Mouse (Mus musculus) heart, embryonic 10.5 days (tissue): Measurements from ENCODE around the gene Il6st. TPM values are rescaled to one million over a fixed set of nuclear protein-coding genes. Genes with fewer than 3 reads are reported as not detected.
A peak's percentile ranks its signal among the peaks of the same experiment; 100 is the strongest.

Experiments
- DNase-seq: peaks from one replicate; pipeline ENCODE4 v3.0.0-alpha.2; 2017; ENCODE audit warnings: low spot score
- H3K27ac ChIP-seq: fragments of 300-500 bp; sonication (generic); 2 replicates; pipeline ENCODE4 v1.5.1; 2016; ENCODE audit warnings: mild to moderate bottlenecking
- H3K27me3 ChIP-seq: fragments of 300-500 bp; sonication (generic); 2 replicates; pipeline ENCODE4 v1.6.1; 2016; ENCODE audit warnings: mild to moderate bottlenecking; ENCODE audit not compliant: poor library complexity, insufficient read depth, severe bottlenecking
- H3K36me3 ChIP-seq: fragments of 300-500 bp; sonication (generic); 2 replicates; pipeline ENCODE4 v1.6.1; 2016; ENCODE audit warnings: mild to moderate bottlenecking, moderate library complexity
- H3K4me1 ChIP-seq: fragments of 300-500 bp; sonication (generic); 2 replicates; pipeline ENCODE4 v1.6.1; 2016; ENCODE audit warnings: mild to moderate bottlenecking
- H3K4me3 ChIP-seq: fragments of 300-500 bp; sonication (generic); 2 replicates; pipeline ENCODE4 v1.5.1; 2016; ENCODE audit warnings: mild to moderate bottlenecking, moderate library complexity
- H3K9me3 ChIP-seq: fragments of 300-500 bp; sonication (generic); 2 replicates; pipeline ENCODE4 v1.6.1; 2016; ENCODE audit warnings: mild to moderate bottlenecking, moderate library complexity
- WGBS: fragments of 180-500 bp; shearing (Covaris S2); methylation state at CpG from one replicate; pipeline ENCODE4 v1.1.7; 2016; 5-methylcytosine and 5-hydroxymethylcytosine counted together
- polyA plus RNA-seq: library from polyadenylated mRNA; unstranded; fragments of >200 nt; fragmentation: Nextera tagmentation; extraction: Ambion mirVana; gene quantifications from 2 replicates; pipeline ENCODE4 v1.2.1, GENCODE M21; 2016

Il6st gene
- polyA plus RNA-seq, 1 experiment from 2014 or later: 32.3 TPM

- Histone ChIP-seq H3K9me3 (no peaks in the 10 kb centered on the region), H3K27me3 (no peaks in the 10 kb centered on the region), H3K36me3 (peaks cover 88% of the 10 kb centered on the region), H3K4me1 (no peaks in the 10 kb centered on the region), H3K27ac (no peak overlapping the region), H3K4me3 (no peak overlapping the region)
- 92% methylated on average over 13 of the region's 13 CpGs for WGBS
- no peak for DNase-seq
Observed at GRCm38 (mm10) chr13:112503846-112504245, 40.0 kb downstream of the Il6st start.

GRCm38 (mm10) chr13:112505436-112505835 lies 41.6 kb downstream of the Il6st start:
- H3K27ac ChIP-seq: no peak overlapping the region
- H3K4me1 ChIP-seq: no peaks in the 10 kb centered on the region
- DNase-seq: no peak
- no peak overlapping the region for H3K4me3 ChIP-seq
- no peaks in the 10 kb centered on the region for H3K9me3 ChIP-seq
- 89% methylated on average over 6 of the region's 6 CpGs for WGBS
- H3K36me3 ChIP-seq: peaks cover 72% of the 10 kb centered on the region
- no peaks in the 10 kb centered on the region for H3K27me3 ChIP-seq

- WGBS: 91% methylated on average over 13 of the region's 13 CpGs
- no peak for DNase-seq
- H3K36me3 ChIP-seq: peaks cover 59% of the 10 kb centered on the region
Observed at GRCm38 (mm10) chr13:112506766-112507165, 42.9 kb downstream of the Il6st start.

GRCm38 (mm10) chr13:112507691-112508090 lies 43.8 kb downstream of the Il6st start:
- 81% methylated on average over 13 of the region's 13 CpGs for WGBS
- no peaks in the 10 kb centered on the region for H3K9me3 ChIP-seq
- no peak overlapping the region for H3K4me3 ChIP-seq
- no peak overlapping the region for H3K27ac ChIP-seq
- no peak for DNase-seq
- H3K4me1 ChIP-seq: peaks cover 8% of the 10 kb centered on the region; the same call in 1 of the 2 replicates
- peaks cover 53% of the 10 kb centered on the region for H3K36me3 ChIP-seq
- H3K27me3 ChIP-seq: no peaks in the 10 kb centered on the region

More at GRCm38 (mm10) chr13:112506766-112507165, 42.9 kb downstream of the Il6st start:
- H3K4me1 ChIP-seq: peaks cover 8% of the 10 kb centered on the region; the same call in 1 of the 2 replicates
- H3K27ac ChIP-seq: no peak overlapping the region
- H3K27me3 ChIP-seq: no peaks in the 10 kb centered on the region
- no peak overlapping the region for H3K4me3 ChIP-seq
- H3K9me3 ChIP-seq: no peaks in the 10 kb centered on the region

- 86% methylated on average over 5 of the region's 5 CpGs for WGBS
- Histone ChIP-seq H3K36me3 (peaks cover 45% of the 10 kb centered on the region), H3K27me3 (no peaks in the 10 kb centered on the region), H3K27ac (no peak overlapping the region), H3K4me3 (no peak overlapping the region), H3K9me3 (no peaks in the 10 kb centered on the region), H3K4me1 (peaks cover 8% of the 10 kb centered on the region; the same call in 1 of the 2 replicates)
- no peak for DNase-seq
Observed at GRCm38 (mm10) chr13:112508487-112508886, 44.6 kb downstream of the Il6st start.

GRCm38 (mm10) chr13:112509465-112509864 lies 45.6 kb downstream of the Il6st start:
- H3K9me3 ChIP-seq: no peaks in the 10 kb centered on the region
- no peak overlapping the region for H3K4me3 ChIP-seq
- H3K4me1 ChIP-seq: peaks cover 8% of the 10 kb centered on the region; the same call in 1 of the 2 replicates
- peaks cover 35% of the 10 kb centered on the region for H3K36me3 ChIP-seq
- peak; percentile 82 for DNase-seq
- 37% methylated on average over 4 of the region's 4 CpGs for WGBS
- H3K27ac ChIP-seq: no peak overlapping the region
- no peaks in the 10 kb centered on the region for H3K27me3 ChIP-seq

- Histone ChIP-seq H3K4me3 (no peak overlapping the region), H3K36me3 (peaks cover 23% of the 10 kb centered on the region), H3K27ac (no peak overlapping the region), H3K9me3 (no peaks in the 10 kb centered on the region), H3K27me3 (no peaks in the 10 kb centered on the region), H3K4me1 (peaks cover 8% of the 10 kb centered on the region; the same call in 1 of the 2 replicates)
- WGBS: 92% methylated on average over 19 of the region's 19 CpGs
- DNase-seq: no peak
Observed at GRCm38 (mm10) chr13:112510437-112511212, 46.8 kb downstream of the Il6st start.

GRCm38 (mm10) chr13:112511261-112511660 lies 47.4 kb downstream of the Il6st start:
- DNase-seq: no peak
- Histone ChIP-seq H3K27me3 (no peaks in the 10 kb centered on the region), H3K36me3 (peaks cover 17% of the 10 kb centered on the region), H3K9me3 (no peaks in the 10 kb centered on the region), H3K4me3 (no peak overlapping the region), H3K4me1 (peaks cover 8% of the 10 kb centered on the region; the same call in 1 of the 2 replicates), H3K27ac (no peak overlapping the region)
- 80% methylated on average over 11 of the region's 11 CpGs for WGBS

GRCm38 (mm10) chr13:112511810-112512209 lies 47.9 kb downstream of the Il6st start:
- H3K27ac ChIP-seq: no peak overlapping the region

GRCm38 (mm10) chr13:112512824-112513223 lies 49.0 kb downstream of the Il6st start:
- Histone ChIP-seq H3K4me3 (no peak overlapping the region), H3K4me1 (peaks cover 8% of the 10 kb centered on the region; the same call in 1 of the 2 replicates), H3K9me3 (peaks cover 3% of the 10 kb centered on the region; the same call in 1 of the 2 replicates), H3K27ac (no peak overlapping the region), H3K36me3 (peaks cover 1% of the 10 kb centered on the region; the same call in 1 of the 2 replicates), H3K27me3 (no peaks in the 10 kb centered on the region)
- DNase-seq: no peak
- 84% methylated on average over 5 of the region's 5 CpGs for WGBS

More at GRCm38 (mm10) chr13:112511810-112512209, 47.9 kb downstream of the Il6st start:
- Histone ChIP-seq H3K4me1 (peaks cover 8% of the 10 kb centered on the region; the same call in 1 of the 2 replicates), H3K9me3 (no peaks in the 10 kb centered on the region), H3K27me3 (no peaks in the 10 kb centered on the region), H3K36me3 (peaks cover 12% of the 10 kb centered on the region; the same call in 1 of the 2 replicates), H3K4me3 (no peak overlapping the region)
- 83% methylated on average over 7 of the region's 7 CpGs for WGBS
- no peak for DNase-seq

- WGBS: 68% methylated on average over 1 of the region's 1 CpGs
- Histone ChIP-seq H3K4me3 (no peak overlapping the region), H3K27me3 (no peaks in the 10 kb centered on the region), H3K9me3 (peaks cover 11% of the 10 kb centered on the region), H3K4me1 (peaks cover 8% of the 10 kb centered on the region; the same call in 1 of the 2 replicates), H3K36me3 (peaks cover 6% of the 10 kb centered on the region; the same call in 1 of the 2 replicates), H3K27ac (no peak overlapping the region)
- no peak for DNase-seq
Observed at GRCm38 (mm10) chr13:112514546-112514945, 50.7 kb downstream of the Il6st start.

- H3K4me1 ChIP-seq: no peaks in the 10 kb centered on the region
- H3K27me3 ChIP-seq: no peaks in the 10 kb centered on the region
- peaks cover 11% of the 10 kb centered on the region for H3K9me3 ChIP-seq
- H3K36me3 ChIP-seq: peaks cover 6% of the 10 kb centered on the region; the same call in 1 of the 2 replicates
- DNase-seq: no peak
- no peak overlapping the region for H3K4me3 ChIP-seq
- WGBS: 69% methylated on average over 6 of the region's 6 CpGs
- H3K27ac ChIP-seq: no peak overlapping the region
Observed at GRCm38 (mm10) chr13:112522261-112522660, 58.4 kb downstream of the Il6st start.

GRCm38 (mm10) chr13:112522896-112523295 lies 59.0 kb downstream of the Il6st start:
- H3K4me1 ChIP-seq: no peaks in the 10 kb centered on the region
- H3K27me3 ChIP-seq: no peaks in the 10 kb centered on the region
- 86% methylated on average over 3 of the region's 3 CpGs for WGBS
- peaks cover 5% of the 10 kb centered on the region; the same call in 1 of the 2 replicates for H3K36me3 ChIP-seq
- no peak overlapping the region for H3K27ac ChIP-seq
- H3K4me3 ChIP-seq: no peak overlapping the region
- DNase-seq: no peak
- peaks cover 7% of the 10 kb centered on the region for H3K9me3 ChIP-seq
